Mouse (Mus musculus) hindbrain, postnatal 0 days (tissue): ENCODE data around the gene Gm13271. TPM values are rescaled to one million over a fixed set of nuclear protein-coding genes. Genes with fewer than 3 reads are reported as not detected.
"Not testable (repeated sequence)": the region's sequence is repeated elsewhere in the genome, so short reads cannot be mapped to it uniquely, and the experiment has no call there.

Experiments
- ATAC-seq: fragments of 200-750 bp; cut with Nextera tagmentation; 2 replicates; pipeline ENCODE4 v1.8.0; 2017; ENCODE audit warnings: mild to moderate bottlenecking, moderate TSS enrichment, moderate library complexity
- DNase-seq: peaks from one replicate; pipeline ENCODE4 v3.0.0-alpha.2; 2015; ENCODE audit warnings: low spot score
- H3K27ac ChIP-seq: fragments of 300-500 bp; sonication (generic); 2 replicates; pipeline ENCODE4 v1.5.1; 2014; ENCODE audit warnings: mild to moderate bottlenecking
- H3K27me3 ChIP-seq: fragments of 300-500 bp; sonication (generic); 2 replicates; pipeline ENCODE4 v1.6.1; 2014; ENCODE audit warnings: low read length, mixed read lengths; ENCODE audit not compliant: insufficient read depth
- H3K36me3 ChIP-seq: fragments of 300-500 bp; sonication (generic); 2 replicates; pipeline ENCODE4 v1.6.1; 2014; ENCODE audit warnings: low read length, mixed read lengths; ENCODE audit not compliant: insufficient read depth
- H3K4me1 ChIP-seq: fragments of 300-500 bp; sonication (generic); 2 replicates; pipeline ENCODE4 v1.6.1; 2014; ENCODE audit warnings: antibody characterized with exemption, low read length, mixed read lengths; ENCODE audit not compliant: insufficient read depth
- H3K4me2 ChIP-seq: fragments of 300-500 bp; sonication (generic); 2 replicates; pipeline ENCODE4 v1.6.1; 2014; ENCODE audit warnings: low read depth, mild to moderate bottlenecking, low read length, moderate library complexity, mixed read lengths
- H3K4me3 ChIP-seq: fragments of 300-500 bp; sonication (generic); 2 replicates; pipeline ENCODE4 v1.5.1; 2014; ENCODE audit warnings: low read length
- H3K9ac ChIP-seq: fragments of 300-500 bp; sonication (generic); replicated peaks from 2 replicates; pipeline ENCODE4 v1.6.1; 2014; ENCODE audit warnings: mild to moderate bottlenecking, low read length, moderate library complexity, mixed read lengths
- H3K9me3 ChIP-seq: fragments of 300-500 bp; sonication (generic); 2 replicates; pipeline ENCODE4 v1.6.1; 2016; ENCODE audit warnings: low read length, mixed read lengths
- CTCF ChIP-seq: IDR thresholded peaks from 2 replicates; pipeline ENCODE4 v1.5.1; 2016; ENCODE audit warnings: antibody characterized with exemption, control low read depth, low read depth
- WGBS: fragments of 180-500 bp; shearing (Covaris S2); extraction: QIAGEN DNeasy Blood & Tissue Kit; methylation state at CpG from one replicate; pipeline ENCODE4 v1.1.7; 2014; 5-methylcytosine and 5-hydroxymethylcytosine counted together
- polyA plus RNA-seq: library from polyadenylated mRNA; unstranded; fragments of >200 nt; fragmentation: Nextera tagmentation; extraction: Ambion mirVana; gene quantifications from 2 replicates; pipeline ENCODE4 v1.2.1, GENCODE M21; 2015
- total RNA-seq: library from RNA; depleted of rRNA; stranded (reverse); fragments of >200 nt; gene quantifications from 2 replicates; pipeline ENCODE4 v1.2.3, GENCODE M21; 2014

Gm13271 gene
- total and polyA plus RNA-seq, 2 experiments from 2014 or later, result not detected

GRCm38 (mm10) chr4:88760431-88760830 is 5.8 kb downstream of the Gm13271 start:
- H3K36me3 ChIP-seq, H3K27me3 ChIP-seq, ATAC-seq, H3K9ac ChIP-seq, H3K4me1 ChIP-seq, H3K27ac ChIP-seq, H3K9me3 ChIP-seq: not testable (repeated sequence)
- peak; percentile 66 for TF ChIP-seq CTCF
- WGBS, result 0% methylated on average over 21 of the region's 28 CpGs
- H3K4me3 ChIP-seq, result peak overlapping the region; percentile 25
- DNase-seq, result peak; percentile 75
- H3K4me2 ChIP-seq, result peak overlapping the region; percentile 50

- not testable (repeated sequence) for H3K4me2 ChIP-seq, H3K4me3 ChIP-seq, ATAC-seq, H3K9me3 ChIP-seq, H3K36me3 ChIP-seq, DNase-seq, H3K9ac ChIP-seq, H3K27ac ChIP-seq, H3K4me1 ChIP-seq, H3K27me3 ChIP-seq
- 69% methylated on average over 6 of the region's 8 CpGs for WGBS
Observed at GRCm38 (mm10) chr4:88761776-88762175, 7.1 kb downstream of the Gm13271 start.

- not testable (repeated sequence) for H3K9ac ChIP-seq, H3K27ac ChIP-seq, ATAC-seq, H3K4me2 ChIP-seq, H3K4me1 ChIP-seq, H3K36me3 ChIP-seq, H3K9me3 ChIP-seq, DNase-seq, H3K27me3 ChIP-seq, H3K4me3 ChIP-seq
- WGBS, result 58% methylated on average over 9 of the region's 9 CpGs
Observed at GRCm38 (mm10) chr4:88762341-88762740, 7.7 kb downstream of the Gm13271 start.

GRCm38 (mm10) chr4:88763384-88764018 is 8.8 kb downstream of the Gm13271 start:
- not testable (repeated sequence) for H3K27ac ChIP-seq, H3K4me1 ChIP-seq, ATAC-seq, H3K9me3 ChIP-seq, H3K36me3 ChIP-seq, H3K27me3 ChIP-seq, H3K9ac ChIP-seq
- peak; percentile 70 for DNase-seq
- H3K4me3 ChIP-seq, result peak overlapping the region; percentile 25
- H3K4me2 ChIP-seq, result peak overlapping the region; percentile 48; the same call in 1 of the 2 replicates
- WGBS, result 4% methylated on average over 21 of the region's 42 CpGs
- peak; percentile 68 for TF ChIP-seq CTCF

- DNase-seq, H3K4me3 ChIP-seq, H3K27me3 ChIP-seq, H3K9ac ChIP-seq, H3K36me3 ChIP-seq, H3K4me2 ChIP-seq, H3K27ac ChIP-seq, H3K4me1 ChIP-seq, H3K9me3 ChIP-seq, ATAC-seq: not testable (repeated sequence)
- WGBS, result no CpG with 5 or more reads among the region's 32 CpGs
Observed at GRCm38 (mm10) chr4:88773534-88773933, 18.9 kb downstream of the Gm13271 start, which contains the start of gene Gm13290. TSS of gene Gm13290 (plus strand) at chr4:88773834.

GRCm38 (mm10) chr4:88776622-88777021 is 22.0 kb downstream of the Gm13271 start, which contains the start of gene Gm13289:
TSS of gene Gm13289 (plus strand) at chr4:88776922.
- H3K4me3 ChIP-seq, H3K9me3 ChIP-seq, H3K36me3 ChIP-seq, H3K9ac ChIP-seq, H3K4me2 ChIP-seq, H3K27ac ChIP-seq, ATAC-seq, DNase-seq, H3K27me3 ChIP-seq, H3K4me1 ChIP-seq: not testable (repeated sequence)
- WGBS, result no CpG with 5 or more reads among the region's 29 CpGs

GRCm38 (mm10) chr4:88779550-88779949 is 24.9 kb downstream of the Gm13271 start, which contains the start of gene Gm13272:
TSS of gene Gm13272 (plus strand) at chr4:88779850.
- H3K9me3 ChIP-seq, H3K36me3 ChIP-seq, H3K9ac ChIP-seq, DNase-seq, H3K4me3 ChIP-seq, H3K4me2 ChIP-seq, ATAC-seq, H3K27me3 ChIP-seq, H3K27ac ChIP-seq, H3K4me1 ChIP-seq: not testable (repeated sequence)
- no CpG with 5 or more reads among the region's 29 CpGs for WGBS

- ATAC-seq, DNase-seq, H3K9ac ChIP-seq, H3K9me3 ChIP-seq, H3K36me3 ChIP-seq, H3K27ac ChIP-seq, H3K4me1 ChIP-seq, H3K27me3 ChIP-seq, H3K4me2 ChIP-seq, H3K4me3 ChIP-seq: not testable (repeated sequence)
- 48% methylated on average over 15 of the region's 18 CpGs for WGBS
Observed at GRCm38 (mm10) chr4:88780320-88780719, 25.7 kb downstream of the Gm13271 start.

- H3K4me1 ChIP-seq, DNase-seq, H3K4me3 ChIP-seq, ATAC-seq, H3K27ac ChIP-seq, H3K36me3 ChIP-seq, H3K9ac ChIP-seq, H3K9me3 ChIP-seq, H3K27me3 ChIP-seq: not testable (repeated sequence)
- H3K4me2 ChIP-seq, result peak within 1 kb of the TSS; percentile 23; the same call in 1 of the 2 replicates
- WGBS, result 14% methylated on average over 4 of the region's 7 CpGs
Observed at GRCm38 (mm10) chr4:88781831-88782230, 27.2 kb downstream of the Gm13271 start, which contains the start of gene Ifnz. TSS of gene Ifnz (plus strand) at chr4:88782131.

GRCm38 (mm10) chr4:88782335-88782734 is 27.7 kb downstream of the Gm13271 start:
- H3K9me3 ChIP-seq, H3K27me3 ChIP-seq, H3K4me1 ChIP-seq, H3K4me3 ChIP-seq, DNase-seq, H3K27ac ChIP-seq, H3K9ac ChIP-seq, H3K36me3 ChIP-seq, ATAC-seq: not testable (repeated sequence)
- WGBS, result 2% methylated on average over 11 of the region's 31 CpGs
- H3K4me2 ChIP-seq, result peak overlapping the region; percentile 23; the same call in 1 of the 2 replicates
